Mouse (Mus musculus): Measurements from ENCODE around the gene Steap3. TPM values are rescaled to one million over a fixed set of nuclear protein-coding genes. Genes with fewer than 3 reads are reported as not detected.

The Steap3 gene
- total and polyA plus RNA-seq, 2 experiments from 2014 or later, result 4.8 to 7.8 TPM

DNA sequence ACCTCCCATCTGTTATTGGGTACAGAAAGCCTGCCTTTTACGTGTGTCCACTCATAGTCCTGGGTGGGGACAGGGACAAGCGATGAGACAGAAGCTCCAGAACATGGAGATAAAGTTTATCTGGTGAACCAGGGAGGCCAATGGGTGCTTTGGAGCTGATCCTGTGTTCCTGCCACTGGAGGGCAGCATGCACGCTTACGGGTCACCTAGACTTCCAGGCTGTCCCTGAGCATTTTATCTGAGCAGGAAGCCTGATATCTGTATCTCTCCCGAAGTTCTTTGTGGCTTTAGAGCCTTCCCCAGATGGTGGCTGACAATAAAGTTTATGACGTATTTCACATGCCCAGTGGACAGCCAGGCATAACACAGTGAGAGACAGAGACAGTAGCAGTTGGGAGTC is 41.2 kb downstream of the Steap3 start:
- Histone ChIP-seq H3K9ac (replicated peaks; ENCODE audit: low read length) (no peak overlapping the region), H3K4me3 (ENCODE audit: low read length) (no peak overlapping the region), H3K36me3 (ENCODE audit: insufficient read depth, low read length) (no peaks in the 10 kb centered on the region), H3K4me2 (ENCODE audit: low read depth, low read length) (no peak overlapping the region), H3K9me3 (ENCODE audit: low read length) (no peaks in the 10 kb centered on the region), H3K27ac (no peak overlapping the region), H3K27me3 (ENCODE audit: insufficient read depth, low read length) (no peaks in the 10 kb centered on the region), H3K4me1 (ENCODE audit: insufficient read depth, low read length) (no peaks in the 10 kb centered on the region)
- TF ChIP-seq CTCF (IDR thresholded peaks at IDR 0.05; ENCODE audit: low read depth), result peak; percentile 85
- ATAC-seq (peak; percentile 50), DNase-seq (ENCODE audit: low spot score) (peak; percentile 79)
- 38% methylated on average over 6 of the region's 6 CpGs for WGBS

DNA sequence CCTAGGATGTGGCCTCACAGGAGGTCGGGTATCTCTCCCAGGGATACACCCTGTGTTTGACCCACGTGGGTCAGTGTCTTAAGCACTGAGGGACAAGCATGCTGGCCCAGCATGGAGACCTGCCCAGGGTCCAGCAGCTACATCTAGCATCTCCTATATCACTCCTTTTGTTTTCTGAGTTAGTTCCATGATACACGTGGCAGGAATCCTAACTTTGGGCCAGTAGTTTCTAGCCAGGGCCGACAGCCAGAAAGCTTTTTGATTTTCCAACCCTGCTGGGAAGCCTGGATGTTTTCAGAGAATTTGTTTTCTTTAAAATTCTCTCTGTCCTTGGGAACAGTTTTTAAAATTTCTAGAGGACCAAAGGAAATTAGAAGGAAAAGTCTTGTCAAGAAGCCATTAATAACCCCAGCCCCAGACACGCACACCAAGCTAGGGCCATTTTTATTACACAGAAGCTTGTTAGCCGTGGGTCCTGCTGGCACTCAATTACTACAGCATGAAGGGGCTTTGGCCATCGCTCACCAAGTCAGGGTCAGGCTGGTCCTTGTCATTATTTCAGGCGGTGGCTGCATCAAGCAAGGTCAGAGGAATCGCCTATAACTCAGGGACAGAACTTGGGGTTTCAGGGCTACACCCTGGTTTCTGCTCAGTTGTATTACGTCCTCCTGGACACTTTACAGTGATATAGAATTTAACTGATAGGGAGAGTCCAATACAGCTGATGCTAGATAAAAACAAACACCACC is 42.6 kb downstream of the Steap3 start:
- ATAC-seq (no peak), DNase-seq (ENCODE audit: low spot score) (peak; percentile 20)
- TF ChIP-seq CTCF (IDR thresholded peaks at IDR 0.05; ENCODE audit: low read depth), result no peak
- WGBS, result 60% methylated on average over 10 of the region's 10 CpGs
- Histone ChIP-seq H3K4me3 (ENCODE audit: low read length) (no peak overlapping the region), H3K4me2 (ENCODE audit: low read depth, low read length) (no peak overlapping the region), H3K36me3 (ENCODE audit: insufficient read depth, low read length) (no peaks in the 10 kb centered on the region), H3K4me1 (ENCODE audit: insufficient read depth, low read length) (no peaks in the 10 kb centered on the region), H3K27ac (no peak overlapping the region), H3K9ac (replicated peaks; ENCODE audit: low read length) (no peak overlapping the region), H3K9me3 (ENCODE audit: low read length) (no peaks in the 10 kb centered on the region), H3K27me3 (ENCODE audit: insufficient read depth, low read length) (no peaks in the 10 kb centered on the region)

DNA sequence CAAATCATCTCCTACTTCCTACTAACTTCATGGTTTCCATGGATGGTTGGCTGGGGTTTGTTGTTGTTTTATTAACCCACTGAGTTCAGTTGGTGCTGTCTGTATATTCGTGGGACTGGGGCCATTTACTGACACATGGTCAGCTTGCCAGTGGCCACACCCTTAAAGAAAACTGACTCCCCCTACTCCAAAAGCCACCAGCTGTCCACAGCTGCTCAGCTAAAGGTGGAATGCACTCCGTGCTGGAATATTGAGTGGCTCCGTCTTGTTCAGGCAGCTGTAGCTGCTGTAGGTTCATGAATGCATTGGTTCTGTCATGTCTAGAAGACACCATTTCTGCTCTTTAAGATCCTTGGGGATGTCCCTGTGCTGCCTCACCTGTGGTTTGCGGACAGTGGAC is 48.9 kb downstream of the Steap3 start:
- H3K4me1 ChIP-seq (ENCODE audit: insufficient read depth, low read length), result no peaks in the 10 kb centered on the region
- no peak overlapping the region for H3K9ac ChIP-seq (replicated peaks; ENCODE audit: low read length)
- H3K27ac ChIP-seq, result no peak overlapping the region
- TF ChIP-seq CTCF (IDR thresholded peaks at IDR 0.05; ENCODE audit: low read depth), result no peak
- ATAC-seq (no peak), DNase-seq (ENCODE audit: low spot score) (no peak)
- H3K9me3 ChIP-seq (ENCODE audit: low read length), result no peaks in the 10 kb centered on the region
- no peak overlapping the region for H3K4me2 ChIP-seq (ENCODE audit: low read depth, low read length)
- H3K27me3 ChIP-seq (ENCODE audit: insufficient read depth, low read length), result no peaks in the 10 kb centered on the region
- WGBS, result 78% methylated on average over 4 of the region's 4 CpGs
- no peak overlapping the region for H3K4me3 ChIP-seq (ENCODE audit: low read length)
- no peaks in the 10 kb centered on the region for H3K36me3 ChIP-seq (ENCODE audit: insufficient read depth, low read length)

DNA sequence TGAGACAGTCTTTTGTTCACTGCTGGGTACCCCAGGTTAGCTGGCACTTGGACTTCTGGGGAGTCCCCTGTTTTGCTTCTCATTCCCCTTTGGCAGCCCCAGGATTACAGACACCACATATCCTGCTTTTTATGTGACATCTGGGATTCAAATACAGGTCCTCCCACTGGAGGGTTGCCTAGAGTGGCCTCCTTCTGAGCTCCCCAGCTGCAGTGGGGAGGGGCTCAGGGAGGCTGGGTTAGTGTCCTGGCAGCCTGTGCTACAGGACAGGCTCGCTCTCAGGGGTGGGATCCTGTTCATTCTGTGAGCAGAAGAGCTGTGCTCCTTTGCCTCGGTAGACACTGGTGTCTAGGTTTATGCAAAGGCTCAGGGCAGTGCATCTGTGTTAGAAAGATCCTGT is 51.2 kb downstream of the Steap3 start:
- TF ChIP-seq CTCF (IDR thresholded peaks at IDR 0.05; ENCODE audit: low read depth), result no peak
- DNase-seq (ENCODE audit: low spot score), result no peak
- Histone ChIP-seq H3K9me3 (ENCODE audit: low read length) (no peaks in the 10 kb centered on the region), H3K36me3 (ENCODE audit: insufficient read depth, low read length) (no peaks in the 10 kb centered on the region), H3K4me3 (ENCODE audit: low read length) (no peak overlapping the region), H3K27me3 (ENCODE audit: insufficient read depth, low read length) (no peaks in the 10 kb centered on the region), H3K9ac (replicated peaks; ENCODE audit: low read length) (no peak overlapping the region), H3K27ac (no peak overlapping the region), H3K4me2 (ENCODE audit: low read depth, low read length) (no peak overlapping the region), H3K4me1 (ENCODE audit: insufficient read depth, low read length) (no peaks in the 10 kb centered on the region)
- ATAC-seq, result no peak
- 69% methylated on average over 2 of the region's 2 CpGs for WGBS

DNA sequence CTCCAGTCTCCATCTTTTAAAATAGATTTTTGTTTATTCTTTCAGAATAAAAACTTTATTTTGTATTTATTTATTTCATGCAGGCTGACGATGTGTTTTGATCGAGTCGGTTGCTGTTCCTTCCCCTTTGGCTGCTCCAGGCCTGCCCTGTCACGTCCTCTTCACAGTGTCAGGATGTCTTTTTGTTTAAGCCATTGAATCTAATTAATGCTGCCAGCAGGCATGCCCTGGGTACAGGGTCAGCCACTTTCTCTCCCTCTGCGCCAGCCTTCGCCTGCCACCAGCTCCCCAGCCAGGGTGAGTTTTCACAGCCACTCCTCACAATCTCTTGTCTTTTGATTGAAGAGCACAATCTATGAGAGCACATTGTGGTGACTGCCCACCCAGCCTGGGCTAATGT is 51.7 kb downstream of the Steap3 start:
- 44% methylated on average over 6 of the region's 6 CpGs for WGBS
- H3K9ac ChIP-seq (replicated peaks; ENCODE audit: low read length), result no peak overlapping the region
- no peak for TF ChIP-seq CTCF (IDR thresholded peaks at IDR 0.05; ENCODE audit: low read depth)
- H3K4me1 ChIP-seq (ENCODE audit: insufficient read depth, low read length), result no peaks in the 10 kb centered on the region
- H3K27me3 ChIP-seq (ENCODE audit: insufficient read depth, low read length), result no peaks in the 10 kb centered on the region
- H3K4me2 ChIP-seq (ENCODE audit: low read depth, low read length), result no peak overlapping the region
- no peaks in the 10 kb centered on the region for H3K9me3 ChIP-seq (ENCODE audit: low read length)
- no peak overlapping the region for H3K27ac ChIP-seq
- no peak for ATAC-seq
- no peak for DNase-seq (ENCODE audit: low spot score)
- no peaks in the 10 kb centered on the region for H3K36me3 ChIP-seq (ENCODE audit: insufficient read depth, low read length)
- H3K4me3 ChIP-seq (ENCODE audit: low read length), result no peak overlapping the region

DNA sequence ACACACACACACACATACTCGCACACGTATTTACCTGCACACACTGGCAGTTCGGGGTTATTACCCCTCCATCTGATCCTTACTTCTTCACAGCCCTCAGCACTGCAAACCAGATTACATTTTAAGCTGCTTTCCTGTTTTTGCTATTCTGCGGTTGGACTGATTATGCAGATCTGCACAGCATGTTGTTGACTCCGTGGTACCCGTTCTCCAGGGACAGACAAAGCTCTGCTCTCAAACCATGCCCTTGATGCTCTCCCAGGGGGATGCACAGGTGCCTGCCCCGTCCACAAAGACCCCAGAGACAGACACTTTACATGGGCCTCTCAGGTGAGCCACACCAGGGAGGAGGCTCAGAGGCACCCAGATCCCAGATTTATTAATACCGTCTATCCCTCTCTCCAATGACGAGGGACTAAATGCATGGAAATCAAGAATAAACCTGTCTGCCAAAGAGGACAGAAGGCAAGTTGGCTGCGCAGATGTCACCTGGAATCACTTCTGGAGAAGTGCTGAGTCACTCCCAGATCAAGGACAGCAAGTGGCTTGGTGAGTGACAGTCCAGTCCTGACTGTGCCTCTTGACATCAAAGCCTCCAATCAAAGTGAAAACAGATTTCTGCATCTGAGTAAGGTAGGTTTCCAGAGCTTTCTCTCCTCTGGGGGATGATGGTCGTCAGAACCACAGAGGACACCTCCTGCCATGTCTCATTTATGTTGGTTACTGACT is 63.8 kb downstream of the Steap3 start:
- H3K4me1 ChIP-seq (ENCODE audit: insufficient read depth, low read length), result no peaks in the 10 kb centered on the region
- WGBS, result 64% methylated on average over 11 of the region's 11 CpGs
- no peaks in the 10 kb centered on the region for H3K27me3 ChIP-seq (ENCODE audit: insufficient read depth, low read length)
- no peaks in the 10 kb centered on the region for H3K9me3 ChIP-seq (ENCODE audit: low read length)
- TF ChIP-seq CTCF (IDR thresholded peaks at IDR 0.05; ENCODE audit: low read depth), result no peak
- ATAC-seq (no peak), DNase-seq (ENCODE audit: low spot score) (no peak)
- no peak overlapping the region for H3K27ac ChIP-seq
- no peak overlapping the region for H3K4me3 ChIP-seq (ENCODE audit: low read length)
- H3K9ac ChIP-seq (replicated peaks; ENCODE audit: low read length), result no peak overlapping the region
- H3K4me2 ChIP-seq (ENCODE audit: low read depth, low read length), result no peak overlapping the region
- no peaks in the 10 kb centered on the region for H3K36me3 ChIP-seq (ENCODE audit: insufficient read depth, low read length)

DNA sequence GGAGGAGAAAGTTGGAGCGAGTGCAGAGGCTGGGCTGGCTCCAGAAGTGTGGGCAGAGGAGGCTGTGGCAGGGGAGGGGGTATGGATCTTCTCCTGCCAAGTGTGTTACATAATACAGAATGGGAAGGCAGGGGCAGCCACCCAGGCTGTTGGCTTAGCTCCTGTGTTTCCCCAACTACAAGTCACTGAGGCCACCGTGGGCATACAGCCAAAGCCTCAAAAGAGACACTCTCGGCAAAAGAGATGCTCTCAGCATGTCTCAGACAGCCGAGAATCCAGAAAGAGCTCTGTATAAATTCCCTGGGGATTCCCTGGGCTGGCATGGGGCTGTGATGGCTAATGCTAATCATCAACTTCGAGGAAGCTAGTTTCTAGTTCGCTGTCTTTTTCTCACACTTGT is 64.9 kb downstream of the Steap3 start:
- no peaks in the 10 kb centered on the region for H3K9me3 ChIP-seq (ENCODE audit: low read length)
- H3K4me1 ChIP-seq (ENCODE audit: insufficient read depth, low read length), result no peaks in the 10 kb centered on the region
- no peak overlapping the region for H3K27ac ChIP-seq
- peak; percentile 94 for ATAC-seq
- no peaks in the 10 kb centered on the region for H3K27me3 ChIP-seq (ENCODE audit: insufficient read depth, low read length)
- no peak overlapping the region for H3K4me2 ChIP-seq (ENCODE audit: low read depth, low read length)
- WGBS, result 25% methylated on average over 6 of the region's 6 CpGs
- H3K4me3 ChIP-seq (ENCODE audit: low read length), result no peak overlapping the region
- no peaks in the 10 kb centered on the region for H3K36me3 ChIP-seq (ENCODE audit: insufficient read depth, low read length)
- TF ChIP-seq CTCF (IDR thresholded peaks at IDR 0.05; ENCODE audit: low read depth), result no peak
- peak; percentile 89 for DNase-seq (ENCODE audit: low spot score)
- no peak overlapping the region for H3K9ac ChIP-seq (replicated peaks; ENCODE audit: low read length)
